Mouse (Mus musculus) kidney, adult 2 months (tissue): ENCODE data around the gene Msi2. TPM values are rescaled to one million over a fixed set of nuclear protein-coding genes. Genes with fewer than 3 reads are reported as not detected.

Experiments
- DNase-seq: peaks from one replicate; pipeline ENCODE4 v3.0.0; 2021
- H3K27ac ChIP-seq: fragments of 200-500 bp; 2 replicates; pipeline ENCODE4 v1.5.1; 2012; ENCODE audit warnings: low read depth, low read length, control low read depth, inconsistent platforms; ENCODE audit not compliant: insufficient read depth
- H3K27me3 ChIP-seq: fragments of 200-500 bp; replicated peaks from 2 replicates; pipeline ENCODE4 v1.6.1; 2012; ENCODE audit warnings: mild to moderate bottlenecking, moderate library complexity, low read length, inconsistent platforms; ENCODE audit not compliant: control insufficient read depth, insufficient read depth
- H3K36me3 ChIP-seq: fragments of 200-500 bp; 2 replicates; pipeline ENCODE4 v1.6.1; 2012; ENCODE audit warnings: mild to moderate bottlenecking, moderate library complexity, low read length, inconsistent platforms; ENCODE audit not compliant: control insufficient read depth, insufficient read depth
- H3K4me1 ChIP-seq: fragments of 200-500 bp; 2 replicates; pipeline ENCODE4 v1.6.1; 2011; ENCODE audit warnings: low read length; ENCODE audit not compliant: control insufficient read depth, insufficient read depth
- H3K4me3 ChIP-seq: fragments of 200-500 bp; 2 replicates; pipeline ENCODE4 v1.5.1; 2011; ENCODE audit warnings: mild to moderate bottlenecking, low read depth, low read length, control low read depth; ENCODE audit not compliant: insufficient read depth
- CTCF ChIP-seq: fragments of 200-500 bp; conservative IDR thresholded peaks from 2 replicates; pipeline ENCODE4 v1.5.1; 2011; ENCODE audit warnings: low read depth, mild to moderate bottlenecking, control low read depth, low read length, moderate library complexity, mixed read lengths; ENCODE audit not compliant: insufficient read depth, insufficient read length
- POLR2A ChIP-seq: fragments of 200-500 bp; IDR thresholded peaks from one replicate; pipeline ENCODE4 v1.6.1; 2011; ENCODE audit warnings: low read depth, low read length, control low read depth
- WGBS: fragments of 180-500 bp; shearing (Covaris S2); methylation state at CpG from one replicate; pipeline ENCODE4 v1.1.7; 2018; 5-methylcytosine and 5-hydroxymethylcytosine counted together
- polyA plus RNA-seq: library from polyadenylated mRNA; depleted of rRNA; stranded (reverse); fragments of >200 nt; gene quantifications from 2 replicates; pipeline ENCODE4 v1.2.3, GENCODE M21; 2012

The Msi2 gene
- polyA plus RNA-seq, 1 experiment: 43.5 TPM

- Histone ChIP-seq H3K36me3 (no peaks in the 10 kb centered on the region), H3K27me3 (no peaks in the 10 kb centered on the region), H3K4me3 (no peak overlapping the region), H3K4me1 (no peaks in the 10 kb centered on the region), H3K27ac (no peak overlapping the region)
- no peak for DNase-seq
- 88% methylated on average over 4 of the region's 4 CpGs for WGBS
- TF ChIP-seq CTCF: no peak
- no peak for TF ChIP-seq POLR2A
These were observed 345.7 kb downstream of the Msi2 start for GRCm38 (mm10) chr11:88372589-88372988.

- Histone ChIP-seq H3K4me3 (no peak overlapping the region), H3K27me3 (no peaks in the 10 kb centered on the region), H3K4me1 (peaks cover 4% of the 10 kb centered on the region; the same call in 1 of the 2 replicates), H3K27ac (no peak overlapping the region), H3K36me3 (no peaks in the 10 kb centered on the region)
- DNase-seq: peak; percentile 36
- WGBS: 65% methylated on average over 3 of the region's 3 CpGs
- TF ChIP-seq POLR2A (no peak), CTCF (no peak)
These were observed 348.4 kb downstream of the Msi2 start for GRCm38 (mm10) chr11:88369898-88370297.

GRCm38 (mm10) chr11:88367501-88367900 lies 350.8 kb downstream of the Msi2 start:
- Histone ChIP-seq H3K27me3 (no peaks in the 10 kb centered on the region), H3K4me3 (no peak overlapping the region), H3K36me3 (no peaks in the 10 kb centered on the region), H3K27ac (no peak overlapping the region), H3K4me1 (peaks cover 4% of the 10 kb centered on the region; the same call in 1 of the 2 replicates)
- no peak for TF ChIP-seq POLR2A
- no peak for TF ChIP-seq CTCF
- DNase-seq: no peak
- 84% methylated on average over 4 of the region's 4 CpGs for WGBS

GRCm38 (mm10) chr11:88365914-88366540 lies 352.3 kb downstream of the Msi2 start:
- Histone ChIP-seq H3K27me3 (no peaks in the 10 kb centered on the region), H3K36me3 (no peaks in the 10 kb centered on the region), H3K4me1 (peaks cover 4% of the 10 kb centered on the region; the same call in 1 of the 2 replicates), H3K27ac (no peak overlapping the region), H3K4me3 (no peak overlapping the region)
- WGBS: 70% methylated on average over 2 of the region's 2 CpGs
- peak; percentile 14 for DNase-seq
- no peak for TF ChIP-seq CTCF
- TF ChIP-seq POLR2A: no peak

- 89% methylated on average over 3 of the region's 3 CpGs for WGBS
- TF ChIP-seq POLR2A (no peak), CTCF (no peak)
These were observed 354.1 kb downstream of the Msi2 start for GRCm38 (mm10) chr11:88364231-88364630.

GRCm38 (mm10) chr11:88363481-88363880 lies 354.8 kb downstream of the Msi2 start:
- H3K36me3 ChIP-seq: no peaks in the 10 kb centered on the region
- 66% methylated on average over 14 of the region's 14 CpGs for WGBS
- H3K27me3 ChIP-seq: no peaks in the 10 kb centered on the region
- no peak overlapping the region for H3K4me3 ChIP-seq
- H3K27ac ChIP-seq: no peak overlapping the region
- H3K4me1 ChIP-seq: peaks cover 4% of the 10 kb centered on the region; the same call in 1 of the 2 replicates
- TF ChIP-seq CTCF (no peak), POLR2A (no peak)
- DNase-seq: no peak

More at GRCm38 (mm10) chr11:88364231-88364630, 354.1 kb downstream of the Msi2 start:
- no peaks in the 10 kb centered on the region for H3K36me3 ChIP-seq
- no peaks in the 10 kb centered on the region for H3K27me3 ChIP-seq
- no peak for DNase-seq
- peaks cover 4% of the 10 kb centered on the region; the same call in 1 of the 2 replicates for H3K4me1 ChIP-seq
- no peak overlapping the region for H3K4me3 ChIP-seq
- H3K27ac ChIP-seq: no peak overlapping the region

GRCm38 (mm10) chr11:88359736-88360135 lies 358.6 kb downstream of the Msi2 start:
- Histone ChIP-seq H3K4me1 (peaks cover 4% of the 10 kb centered on the region; the same call in 1 of the 2 replicates), H3K4me3 (no peak overlapping the region), H3K27me3 (no peaks in the 10 kb centered on the region), H3K27ac (no peak overlapping the region), H3K36me3 (no peaks in the 10 kb centered on the region)
- no peak for TF ChIP-seq POLR2A
- TF ChIP-seq CTCF: no peak
- 61% methylated on average over 7 of the region's 7 CpGs for WGBS
- DNase-seq: no peak
